Mouse (Mus musculus): ENCODE results near the gene Pigk. TPM values are rescaled to one million over a fixed set of nuclear protein-coding genes. Genes with fewer than 3 reads are reported as not detected.

The Pigk gene
- total RNA-seq, 1 experiment, result 44.6 TPM

DNA sequence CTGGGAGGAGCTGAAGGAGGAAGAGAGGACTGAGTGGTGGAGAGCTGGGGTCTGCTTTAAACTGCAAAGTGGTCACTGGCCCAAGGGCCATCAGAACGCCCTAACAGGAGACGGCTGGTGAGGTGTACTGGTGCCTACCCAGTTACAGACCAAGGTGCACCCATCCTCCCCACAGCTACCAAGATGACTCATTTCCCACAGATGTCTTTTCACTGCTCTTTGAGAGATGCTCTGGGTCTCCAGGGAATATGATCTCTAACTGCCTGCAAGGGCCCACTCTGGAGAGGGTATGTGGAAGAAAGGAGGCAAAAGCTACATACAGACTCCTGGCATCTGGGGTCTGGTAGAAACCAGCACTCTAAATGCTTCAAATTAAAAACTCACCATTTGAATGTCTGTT, 45.1 kb upstream of the Pigk start:
- TF ChIP-seq MAFK (IDR thresholded peaks at IDR 0.05; ENCODE audit: insufficient read depth, low read depth, low read length) (no peak), CHD2 (IDR thresholded peaks at IDR 0.05; ENCODE audit: low read depth, low read length) (no peak), ZC3H11A (IDR thresholded peaks at IDR 0.05; ENCODE audit: borderline replicate concordance, low read depth, low read length) (no peak), ZNF384 (IDR thresholded peaks at IDR 0.05; ENCODE audit: low read depth, low read length) (no peak), HCFC1 (IDR thresholded peaks at IDR 0.05; ENCODE audit: borderline replicate concordance, insufficient read depth, low read length) (no peak)
- in situ Hi-C loops (cut with MboI; ENCODE audit: low sequenced_read_pairs in 2 of 2, unreplicated experiment in 2 of 2), result no loop called here
- H3K9ac ChIP-seq (ENCODE audit: insufficient read depth, low read depth, low read length, poor library complexity, severe bottlenecking), result no peak overlapping the region

DNA sequence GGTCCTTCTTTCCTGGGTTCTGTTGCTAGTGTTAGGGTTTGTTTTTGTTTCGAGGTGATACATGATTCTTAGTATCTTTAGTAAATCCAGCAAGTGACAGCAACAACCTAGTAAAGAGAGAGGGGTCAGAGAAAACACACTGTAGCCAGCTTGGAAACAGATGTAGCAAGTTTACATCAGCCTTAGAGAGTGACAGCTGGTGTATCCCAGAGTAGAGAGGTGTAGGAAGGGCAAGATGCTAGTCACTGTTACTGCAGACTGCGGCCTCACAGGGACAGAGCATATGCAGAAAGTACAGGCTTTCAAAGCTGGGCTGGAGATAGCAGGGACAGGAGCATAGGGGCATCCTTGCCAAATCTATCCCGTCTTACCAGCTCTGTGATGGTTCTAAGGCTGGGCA, 44.1 kb upstream of the Pigk start:
- Histone ChIP-seq H3K36me3 (ENCODE audit: control insufficient read depth, insufficient read depth, low read length, poor library complexity, severe bottlenecking) (no peaks in the 10 kb centered on the region), H3K27ac (ENCODE audit: insufficient read depth, low read depth, low read length, poor library complexity, severe bottlenecking) (no peak overlapping the region), H3K9ac (ENCODE audit: insufficient read depth, low read depth, low read length, poor library complexity, severe bottlenecking) (no peak overlapping the region), H3K4me3 (ENCODE audit: insufficient read depth in 1 of 2, low read depth in 1 of 2, low read length in 2 of 2, poor library complexity in 1 of 2, severe bottlenecking in 1 of 2) (no peak overlapping the region), H3K9me3 (ENCODE audit: control insufficient read depth, insufficient read depth, low read depth, low read length) (no peaks in the 10 kb centered on the region), H3K4me1 (ENCODE audit: control insufficient read depth in 2 of 2, insufficient read depth in 2 of 2, low read length in 2 of 2, poor library complexity in 1 of 2) (no peaks in the 10 kb centered on the region)
- no peak for DNase-seq (ENCODE audit: low read depth, low spot score)
- in situ Hi-C loops (cut with MboI; ENCODE audit: low sequenced_read_pairs in 2 of 2, unreplicated experiment in 2 of 2), result no loop called here
- no peak for TF ChIP-seq ZC3H11A (IDR thresholded peaks at IDR 0.05; ENCODE audit: borderline replicate concordance, low read depth, low read length)
- TF ChIP-seq MAFK (IDR thresholded peaks at IDR 0.05; ENCODE audit: insufficient read depth, low read depth, low read length), result no peak
- TF ChIP-seq ZNF384 (IDR thresholded peaks at IDR 0.05; ENCODE audit: low read depth, low read length), result no peak
- TF ChIP-seq CHD2 (IDR thresholded peaks at IDR 0.05; ENCODE audit: low read depth, low read length), result no peak
- no peak for TF ChIP-seq HCFC1 (IDR thresholded peaks at IDR 0.05; ENCODE audit: borderline replicate concordance, insufficient read depth, low read length)

More for the DNA sequence above, 45.1 kb upstream of the Pigk start:
- no peak overlapping the region for H3K4me3 ChIP-seq (ENCODE audit: insufficient read depth in 1 of 2, low read depth in 1 of 2, low read length in 2 of 2, poor library complexity in 1 of 2, severe bottlenecking in 1 of 2)
- no peak for DNase-seq (ENCODE audit: low read depth, low spot score)
- H3K36me3 ChIP-seq (ENCODE audit: control insufficient read depth, insufficient read depth, low read length, poor library complexity, severe bottlenecking), result no peaks in the 10 kb centered on the region
- no peak overlapping the region for H3K27ac ChIP-seq (ENCODE audit: insufficient read depth, low read depth, low read length, poor library complexity, severe bottlenecking)
- H3K9me3 ChIP-seq (ENCODE audit: control insufficient read depth, insufficient read depth, low read depth, low read length), result no peaks in the 10 kb centered on the region
- H3K4me1 ChIP-seq (ENCODE audit: control insufficient read depth in 2 of 2, insufficient read depth in 2 of 2, low read length in 2 of 2, poor library complexity in 1 of 2), result no peaks in the 10 kb centered on the region

DNA sequence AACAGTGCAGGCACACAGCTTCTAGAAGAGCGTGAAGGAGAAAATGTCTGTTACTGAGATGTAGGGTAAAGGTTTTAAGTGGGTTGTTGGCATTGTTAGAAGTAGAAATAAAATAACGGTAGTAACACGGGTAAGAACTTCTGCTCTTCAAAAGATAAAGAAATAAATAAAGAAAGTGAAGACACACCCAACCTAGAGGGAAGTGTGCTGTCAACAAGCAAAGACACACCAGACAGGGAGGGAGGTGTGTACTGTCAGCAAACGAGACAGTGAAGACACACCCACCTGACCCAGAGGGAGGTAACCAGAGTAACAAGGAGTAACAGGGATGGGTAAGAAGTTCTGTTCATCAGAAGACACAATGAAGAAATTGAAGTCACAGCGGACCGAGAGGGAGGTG, 39.2 kb upstream of the Pigk start:
- no peak overlapping the region for H3K27ac ChIP-seq (ENCODE audit: insufficient read depth, low read depth, low read length, poor library complexity, severe bottlenecking)
- no peak for DNase-seq (ENCODE audit: low read depth, low spot score)
- H3K4me3 ChIP-seq (ENCODE audit: insufficient read depth in 1 of 2, low read depth in 1 of 2, low read length in 2 of 2, poor library complexity in 1 of 2, severe bottlenecking in 1 of 2), result no peak overlapping the region
- H3K9me3 ChIP-seq (ENCODE audit: control insufficient read depth, insufficient read depth, low read depth, low read length), result no peaks in the 10 kb centered on the region
- no peak for TF ChIP-seq ZNF384 (IDR thresholded peaks at IDR 0.05; ENCODE audit: low read depth, low read length)
- no peak for TF ChIP-seq MAFK (IDR thresholded peaks at IDR 0.05; ENCODE audit: insufficient read depth, low read depth, low read length)
- TF ChIP-seq HCFC1 (IDR thresholded peaks at IDR 0.05; ENCODE audit: borderline replicate concordance, insufficient read depth, low read length), result no peak
- TF ChIP-seq ZC3H11A (IDR thresholded peaks at IDR 0.05; ENCODE audit: borderline replicate concordance, low read depth, low read length), result no peak
- TF ChIP-seq CHD2 (IDR thresholded peaks at IDR 0.05; ENCODE audit: low read depth, low read length), result no peak
- no peaks in the 10 kb centered on the region for H3K36me3 ChIP-seq (ENCODE audit: control insufficient read depth, insufficient read depth, low read length, poor library complexity, severe bottlenecking)
- H3K4me1 ChIP-seq (ENCODE audit: control insufficient read depth in 2 of 2, insufficient read depth in 2 of 2, low read length in 2 of 2, poor library complexity in 1 of 2), result no peaks in the 10 kb centered on the region
- no peak overlapping the region for H3K9ac ChIP-seq (ENCODE audit: insufficient read depth, low read depth, low read length, poor library complexity, severe bottlenecking)
- in situ Hi-C loops (cut with MboI; ENCODE audit: low sequenced_read_pairs in 2 of 2, unreplicated experiment in 2 of 2), result no loop called here

DNA sequence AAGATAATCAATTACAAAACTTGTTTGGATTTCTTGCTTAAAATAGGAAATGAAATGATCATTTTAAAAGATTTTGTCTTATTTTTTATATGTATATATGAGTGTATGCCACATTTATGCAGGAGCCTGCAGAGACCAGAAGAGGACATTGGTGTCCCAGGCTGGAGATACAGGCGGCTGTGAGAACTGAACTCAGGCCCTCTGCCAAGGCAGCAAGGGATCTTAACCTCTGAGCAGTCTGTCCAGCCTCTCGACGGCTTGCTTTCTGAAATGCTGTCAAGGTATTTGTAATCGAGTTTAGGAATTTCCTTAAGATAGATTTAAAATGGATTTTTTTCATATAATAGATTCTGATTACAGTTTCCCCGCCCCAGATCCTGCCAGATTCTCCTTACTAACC, 25.4 kb upstream of the Pigk start:
- no peaks in the 10 kb centered on the region for H3K9me3 ChIP-seq (ENCODE audit: control insufficient read depth, insufficient read depth, low read depth, low read length)
- H3K4me3 ChIP-seq (ENCODE audit: insufficient read depth in 1 of 2, low read depth in 1 of 2, low read length in 2 of 2, poor library complexity in 1 of 2, severe bottlenecking in 1 of 2), result no peak overlapping the region
- no peak overlapping the region for H3K9ac ChIP-seq (ENCODE audit: insufficient read depth, low read depth, low read length, poor library complexity, severe bottlenecking)
- no peak for TF ChIP-seq ZC3H11A (IDR thresholded peaks at IDR 0.05; ENCODE audit: borderline replicate concordance, low read depth, low read length)
- TF ChIP-seq HCFC1 (IDR thresholded peaks at IDR 0.05; ENCODE audit: borderline replicate concordance, insufficient read depth, low read length), result no peak
- TF ChIP-seq MAFK (IDR thresholded peaks at IDR 0.05; ENCODE audit: insufficient read depth, low read depth, low read length), result no peak
- no peak for TF ChIP-seq ZNF384 (IDR thresholded peaks at IDR 0.05; ENCODE audit: low read depth, low read length)
- TF ChIP-seq CHD2 (IDR thresholded peaks at IDR 0.05; ENCODE audit: low read depth, low read length), result no peak
- H3K36me3 ChIP-seq (ENCODE audit: control insufficient read depth, insufficient read depth, low read length, poor library complexity, severe bottlenecking), result no peaks in the 10 kb centered on the region
- no peak overlapping the region for H3K27ac ChIP-seq (ENCODE audit: insufficient read depth, low read depth, low read length, poor library complexity, severe bottlenecking)
- in situ Hi-C loops (cut with MboI; ENCODE audit: low sequenced_read_pairs in 2 of 2, unreplicated experiment in 2 of 2), result no loop called here
- no peak for DNase-seq (ENCODE audit: low read depth, low spot score)
- H3K4me1 ChIP-seq (ENCODE audit: control insufficient read depth in 2 of 2, insufficient read depth in 2 of 2, low read length in 2 of 2, poor library complexity in 1 of 2), result no peaks in the 10 kb centered on the region

DNA sequence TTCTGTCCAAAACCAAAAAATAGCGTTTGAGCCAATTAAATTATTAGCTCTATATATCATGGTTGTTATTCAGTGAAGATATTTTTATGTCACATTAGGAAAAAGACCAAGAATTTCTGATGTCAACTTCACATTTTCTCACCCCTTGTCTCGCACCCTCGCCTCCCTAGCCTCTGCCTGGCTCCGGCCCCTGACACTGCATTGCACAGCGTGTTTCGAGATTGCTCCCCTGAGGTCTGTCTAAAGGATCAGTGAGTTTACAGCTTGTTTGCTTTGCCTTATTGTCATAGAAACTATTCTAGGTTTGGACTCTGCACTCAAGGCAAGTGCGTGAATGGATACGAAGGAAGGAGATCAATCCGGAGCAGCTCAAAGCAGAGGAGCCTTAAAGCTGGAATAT, 24.8 kb upstream of the Pigk start:
- H3K4me1 ChIP-seq (ENCODE audit: control insufficient read depth in 2 of 2, insufficient read depth in 2 of 2, low read length in 2 of 2, poor library complexity in 1 of 2), result no peaks in the 10 kb centered on the region
- no peak overlapping the region for H3K4me3 ChIP-seq (ENCODE audit: insufficient read depth in 1 of 2, low read depth in 1 of 2, low read length in 2 of 2, poor library complexity in 1 of 2, severe bottlenecking in 1 of 2)
- H3K9ac ChIP-seq (ENCODE audit: insufficient read depth, low read depth, low read length, poor library complexity, severe bottlenecking), result no peak overlapping the region
- no peak for TF ChIP-seq ZNF384 (IDR thresholded peaks at IDR 0.05; ENCODE audit: low read depth, low read length)
- no peak for TF ChIP-seq CHD2 (IDR thresholded peaks at IDR 0.05; ENCODE audit: low read depth, low read length)
- no peak for TF ChIP-seq ZC3H11A (IDR thresholded peaks at IDR 0.05; ENCODE audit: borderline replicate concordance, low read depth, low read length)
- TF ChIP-seq HCFC1 (IDR thresholded peaks at IDR 0.05; ENCODE audit: borderline replicate concordance, insufficient read depth, low read length), result no peak
- TF ChIP-seq MAFK (IDR thresholded peaks at IDR 0.05; ENCODE audit: insufficient read depth, low read depth, low read length), result no peak
- no peak for DNase-seq (ENCODE audit: low read depth, low spot score)
- no peaks in the 10 kb centered on the region for H3K9me3 ChIP-seq (ENCODE audit: control insufficient read depth, insufficient read depth, low read depth, low read length)
- no peak overlapping the region for H3K27ac ChIP-seq (ENCODE audit: insufficient read depth, low read depth, low read length, poor library complexity, severe bottlenecking)
- in situ Hi-C loops (cut with MboI; ENCODE audit: low sequenced_read_pairs in 2 of 2, unreplicated experiment in 2 of 2), result no loop called here
- no peaks in the 10 kb centered on the region for H3K36me3 ChIP-seq (ENCODE audit: control insufficient read depth, insufficient read depth, low read length, poor library complexity, severe bottlenecking)

Measured in ES-E14 (cell line).